Mouse (Mus musculus) embryonic stem cell, embryonic (primary cell): ENCODE data around the gene AY074887.

ENCODE experiments used
- CTCF ChIA-PET, 4 experiments: fragments of 300-600 bp in 2 of 4; fragments of 350-600 bp in 2 of 4; sonication (Branson Sonifier 250); formaldehyde crosslinking; loops; one replicate each; lab custom pipeline; 2022; ENCODE audit warnings: inconsistent platforms in 2 of 4; lab: Charles Lee
- POLR2A ChIA-PET, 4 experiments: fragments of 300-600 bp in 2 of 4; fragments of 350-600 bp in 2 of 4; sonication (Branson Sonifier 250); formaldehyde crosslinking; loops; one replicate each; lab custom pipeline; 2022; ENCODE audit warnings: antibody characterized with exemption in 4 of 4, inconsistent platforms in 1 of 4; lab: Charles Lee

Gene AY074887

GRCm38 (mm10) chr9:54950575-54951321, at the start of gene AY074887, which contains the start of gene Psma4:
Gene AY074887, minus strand, starts transcription at chr9:54950998.
Gene Psma4, plus strand, starts transcription at chr9:54950790.
- CTCF ChIA-PET = interaction anchor here in 2 of 4 experiments (0.6 to 1.0 kb wide), 3 partner anchors 31 to 274 kb away, joined by 3 to 10 read pairs (median 7); no protein-coding TSS in a partner anchor

GRCm38 (mm10) chr9:54995645-54996044, 44.8 kb upstream of the AY074887 start:
- ChIA-PET POLR2A (no interaction called here), CTCF (interaction anchor here in 3 of 4 experiments (0.6 to 1.4 kb wide), 3 partner anchors 115 to 1851 kb away, joined by 3 read pairs; no protein-coding TSS in a partner anchor)

More at GRCm38 (mm10) chr9:54950575-54951321, at the start of gene AY074887, which contains the start of gene Psma4:
- POLR2A ChIA-PET = interaction anchor here in 3 of 4 experiments (0.6 to 1.9 kb wide), 38 partner anchors 9 to 1986 kb away, joined by 3 to 11 read pairs (median 4); partner anchors contain the start of genes Chrna5 (in 1 of the 3), Hykk (in 1 of the 3), Ube2q2 (in 1 of the 3) and Wdr61 (in 1 of the 3)

- ChIA-PET POLR2A (interaction anchor here in 2 of 4 experiments (0.6 to 1.0 kb wide), 2 partner anchors 12 to 44 kb away, joined by 3 read pairs; partner anchors contain the start of genes AY074887 (in 1 of the 2) and Psma4 (in 1 of the 2)), CTCF (no interaction called here)
Measured at GRCm38 (mm10) chr9:54994381-54994780, 43.6 kb upstream of the AY074887 start.

- POLR2A ChIA-PET = interaction anchor here in 1 of 4 experiments (1.3 kb wide), 1 partner anchor 9 kb away, joined by 3 read pairs; the partner anchor contains the start of gene Chrna5
- CTCF ChIA-PET = no interaction called here
Measured at GRCm38 (mm10) chr9:54990362-54990761, 39.6 kb upstream of the AY074887 start.

GRCm38 (mm10) chr9:54982401-54982800, 31.6 kb upstream of the AY074887 start:
- POLR2A ChIA-PET = interaction anchor here in 3 of 4 experiments (0.5 to 1.7 kb wide), 5 partner anchors 8 to 1315 kb away, joined by 3 to 5 read pairs (median 3); partner anchors contain the start of genes AY074887 (in 1 of the 3) and Psma4 (in 1 of the 3)

GRCm38 (mm10) chr9:54981291-54982191, 30.7 kb upstream of the AY074887 start:
- ChIA-PET POLR2A (interaction anchor here in 3 of 4 experiments (0.6 to 1.7 kb wide), 19 partner anchors 9 to 1093 kb away, joined by 3 to 6 read pairs (median 3); partner anchors contain the start of genes AY074887 (in 2 of the 3), Psma4 (in 2 of the 3), Chrnb4 (in 1 of the 3) and Hykk (in 1 of the 3)), CTCF (interaction anchor here in 3 of 4 experiments (0.5 to 1.5 kb wide), 8 partner anchors 31 to 247 kb away, joined by 3 to 7 read pairs (median 4); partner anchors contain the start of genes AY074887 (in 1 of the 3) and Psma4 (in 1 of the 3))

More at GRCm38 (mm10) chr9:54982401-54982800, 31.6 kb upstream of the AY074887 start:
- CTCF ChIA-PET = no interaction called here

GRCm38 (mm10) chr9:54980674-54981073, 29.9 kb upstream of the AY074887 start, which contains the start of gene Chrna5:
Gene Chrna5, plus strand, starts transcription at chr9:54980880.
- POLR2A ChIA-PET = interaction anchor here in 3 of 4 experiments (0.7 to 1.7 kb wide), 16 partner anchors 10 to 1094 kb away, joined by 3 to 5 read pairs (median 3); partner anchors contain the start of genes AY074887 (in 2 of the 3), Psma4 (in 2 of the 3), Chrnb4 (in 1 of the 3) and Hykk (in 1 of the 3)
- CTCF ChIA-PET = interaction anchor here in 3 of 4 experiments (1.0 to 1.5 kb wide), 4 partner anchors 130 to 159 kb away, joined by 3 to 5 read pairs (median 4); no protein-coding TSS in a partner anchor

- ChIA-PET POLR2A (interaction anchor here in 2 of 4 experiments (0.7 to 1.7 kb wide), 2 partner anchors 11 to 239 kb away, joined by 3 read pairs; no protein-coding TSS in a partner anchor), CTCF (no interaction called here)
Measured at GRCm38 (mm10) chr9:54969972-54970637, 19.3 kb upstream of the AY074887 start.

GRCm38 (mm10) chr9:54963669-54964068, 12.9 kb upstream of the AY074887 start:
- ChIA-PET POLR2A (interaction anchor here in 1 of 4 experiments (1.4 kb wide), 1 partner anchor 13 kb away, joined by 4 read pairs; the partner anchor contains the start of genes AY074887 and Psma4), CTCF (no interaction called here)

GRCm38 (mm10) chr9:54961059-54961458, 10.3 kb upstream of the AY074887 start:
- CTCF ChIA-PET = interaction anchor here in 1 of 4 experiments (0.5 kb wide), 1 partner anchor 24 kb away, joined by 3 read pairs; no protein-coding TSS in a partner anchor
- POLR2A ChIA-PET = interaction anchor here in 2 of 4 experiments (0.9 to 1.3 kb wide), 5 partner anchors 9 to 128 kb away, joined by 3 read pairs; no protein-coding TSS in a partner anchor

- ChIA-PET POLR2A (interaction anchor here (0.6 to 2.2 kb wide), 25 partner anchors 9 to 349 kb away, joined by 3 to 11 read pairs (median 4); partner anchors contain the start of genes Hykk (in 1 of the 4), Ube2q2 (in 1 of the 4) and Wdr61 (in 1 of the 4)), CTCF (interaction anchor here in 2 of 4 experiments (0.6 to 0.7 kb wide), 4 partner anchors 84 to 275 kb away, joined by 3 to 5 read pairs (median 4); no protein-coding TSS in a partner anchor)
Measured at GRCm38 (mm10) chr9:54950162-54950561, 636 bp downstream of the AY074887 start.

GRCm38 (mm10) chr9:54949465-54949864, 1.3 kb downstream of the AY074887 start:
- CTCF ChIA-PET = interaction anchor here in 2 of 4 experiments (0.6 to 0.7 kb wide), 4 partner anchors 85 to 276 kb away, joined by 3 to 5 read pairs (median 4); no protein-coding TSS in a partner anchor
- POLR2A ChIA-PET = interaction anchor here (0.6 to 2.2 kb wide), 14 partner anchors 10 to 350 kb away, joined by 3 to 11 read pairs (median 4); partner anchors contain the start of gene Hykk (in 1 of the 4)

GRCm38 (mm10) chr9:54946256-54946655, 4.5 kb downstream of the AY074887 start:
- POLR2A ChIA-PET = interaction anchor here in 2 of 4 experiments (0.6 to 2.2 kb wide), 6 partner anchors 10 to 212 kb away, joined by 3 to 5 read pairs (median 4); partner anchors contain the start of genes Chrna5 (in 1 of the 2) and Wdr61 (in 1 of the 2)

GRCm38 (mm10) chr9:54944467-54944866, 6.3 kb downstream of the AY074887 start:
- CTCF ChIA-PET = interaction anchor here in 1 of 4 experiments (0.6 kb wide), 1 partner anchor 102 kb away, joined by 3 read pairs; no protein-coding TSS in a partner anchor
- POLR2A ChIA-PET = interaction anchor here in 2 of 4 experiments (0.6 to 0.7 kb wide), 3 partner anchors 12 to 209 kb away, joined by 3 to 5 read pairs (median 4); no protein-coding TSS in a partner anchor

More at GRCm38 (mm10) chr9:54946256-54946655, 4.5 kb downstream of the AY074887 start:
- CTCF ChIA-PET = no interaction called here

GRCm38 (mm10) chr9:54942071-54942470, 8.7 kb downstream of the AY074887 start:
- POLR2A ChIA-PET = interaction anchor here in 3 of 4 experiments (0.6 to 1.2 kb wide), 4 partner anchors 9 to 731 kb away, joined by 3 read pairs; partner anchors contain the start of genes AY074887 (in 1 of the 3) and Psma4 (in 1 of the 3)

More at GRCm38 (mm10) chr9:54942071-54942470, 8.7 kb downstream of the AY074887 start:
- CTCF ChIA-PET = interaction anchor here in 2 of 4 experiments (0.7 to 1.1 kb wide), 2 partner anchors 34 to 168 kb away, joined by 3 to 4 read pairs; no protein-coding TSS in a partner anchor
